Mouse (Mus musculus): ENCODE measurements around the gene Tpst2.

Tpst2 gene

DNA sequence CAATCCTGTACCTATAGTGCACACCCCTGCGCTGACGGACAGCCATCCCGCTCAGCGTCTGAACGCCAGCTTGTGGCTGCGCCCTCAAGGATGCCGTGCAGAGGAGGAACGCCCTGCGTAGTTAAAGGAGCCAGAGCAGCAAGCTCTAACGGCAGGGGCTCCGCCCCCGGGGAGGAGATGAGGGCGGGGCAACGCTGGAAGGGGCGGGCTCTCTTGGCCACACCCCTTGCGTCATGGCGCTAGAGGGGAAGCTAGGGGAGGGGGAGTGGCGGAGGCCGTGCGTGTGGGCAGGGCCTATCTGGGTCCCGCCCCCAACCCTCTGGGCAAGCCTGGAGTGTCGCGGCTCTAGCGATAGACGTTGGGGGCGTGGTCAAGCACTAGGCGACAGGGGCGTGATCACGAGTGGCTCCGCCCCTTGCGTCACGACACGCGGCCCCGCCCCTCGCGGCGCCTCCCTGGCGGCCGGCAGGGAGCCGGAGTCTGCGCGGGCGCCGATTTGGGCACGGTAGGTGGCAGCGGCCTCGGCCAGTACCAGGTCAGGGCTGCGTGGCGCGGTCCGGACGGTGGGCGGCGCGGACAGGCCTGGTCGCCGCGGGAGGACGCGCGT, at the start of gene Tpst2:
Gene Tpst2, plus strand, starts transcription at position 425 of the 607 bp plus-strand sequence.
- DNase-seq (ENCODE audit: low spot score), result peak; percentile 100

DNA sequence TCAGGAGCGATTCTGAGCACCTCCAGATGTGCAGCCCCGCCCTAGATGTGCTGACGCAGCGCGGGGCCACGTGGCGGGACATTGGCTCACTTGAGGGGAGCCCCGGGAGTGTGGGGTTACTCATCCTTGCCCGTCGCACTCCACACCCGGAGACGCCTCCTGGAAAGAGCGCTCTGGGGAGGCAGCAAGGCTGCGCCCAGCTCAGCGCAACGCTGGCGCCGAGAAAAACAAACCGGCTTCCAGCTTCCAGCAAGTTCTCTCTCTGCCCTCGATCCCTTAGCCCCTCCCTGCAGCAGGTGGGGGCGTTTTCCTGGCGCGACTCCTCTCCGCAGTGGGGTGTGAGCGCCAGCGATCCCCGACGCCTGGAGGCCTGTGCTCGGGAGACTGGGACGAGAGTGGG, 49.1 kb upstream of the Tpst2 start:
- DNase-seq (ENCODE audit: low spot score), result peak; percentile 18

GRCm38 (mm10) chr5:112227898-112228239, 48.6 kb upstream of the Tpst2 start:
- DNase-seq (ENCODE audit: low spot score), result no peak

DNA sequence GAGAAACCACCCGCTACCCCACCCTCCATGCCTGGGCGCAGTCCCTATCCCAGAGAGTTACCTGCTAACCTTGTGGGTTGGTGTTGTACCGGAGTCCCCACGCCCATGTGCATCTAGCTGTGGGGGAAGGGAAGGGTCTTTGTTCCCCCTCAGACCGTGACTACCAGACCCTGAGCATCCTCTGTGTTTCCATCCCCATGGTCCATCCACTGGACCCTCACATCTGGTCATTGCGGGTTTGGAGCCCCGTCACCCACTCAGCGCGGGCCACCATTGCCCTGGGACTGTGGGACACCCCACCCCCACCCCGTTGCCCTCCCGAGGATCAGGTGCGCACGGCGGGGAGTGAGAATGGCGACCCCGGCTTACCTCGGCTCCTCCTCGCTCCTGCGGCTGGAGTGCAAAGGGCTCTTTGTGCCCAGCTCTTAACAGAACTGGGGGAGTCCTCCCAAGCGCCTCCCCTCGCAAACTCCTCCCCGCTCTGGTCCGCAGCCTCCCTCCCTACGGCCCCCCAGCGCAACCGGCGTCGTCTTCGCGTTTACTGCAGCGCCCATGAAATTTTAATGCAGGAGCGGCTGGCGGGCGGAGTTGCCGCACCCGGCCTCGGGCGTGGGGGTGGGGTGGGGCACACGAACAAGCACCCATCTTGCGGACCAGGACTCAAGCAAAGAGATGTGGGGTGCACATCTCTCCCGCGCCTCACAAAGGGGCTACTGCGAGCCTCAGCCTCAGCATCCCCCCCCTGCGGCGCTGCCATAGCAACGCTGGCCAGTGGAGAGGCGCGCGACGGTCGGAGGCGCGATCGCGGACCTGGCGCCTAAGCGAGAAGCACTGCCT, 48.0 kb upstream of the Tpst2 start:
- no peak for DNase-seq (ENCODE audit: low spot score)

DNA sequence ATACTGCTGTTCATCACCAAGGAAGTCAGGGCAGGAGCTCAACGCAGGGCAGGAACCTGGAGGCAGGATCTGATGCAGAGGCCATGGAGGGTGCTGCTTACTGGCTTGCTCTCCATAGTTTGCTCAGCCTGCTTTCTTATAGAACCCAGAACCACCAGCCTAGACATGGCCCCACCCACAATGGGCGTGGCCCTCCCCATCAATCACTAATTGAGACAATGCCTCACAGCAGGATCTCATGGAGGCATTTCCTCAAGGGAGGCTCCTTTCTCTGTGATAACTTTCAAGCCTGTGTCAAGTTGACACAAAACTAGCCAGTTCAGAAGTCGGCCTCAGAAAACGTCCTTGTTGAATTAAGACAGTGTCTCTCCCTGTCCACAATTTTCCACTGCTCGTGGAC, 40.7 kb upstream of the Tpst2 start:
- DNase-seq (ENCODE audit: low spot score), result no peak

DNA sequence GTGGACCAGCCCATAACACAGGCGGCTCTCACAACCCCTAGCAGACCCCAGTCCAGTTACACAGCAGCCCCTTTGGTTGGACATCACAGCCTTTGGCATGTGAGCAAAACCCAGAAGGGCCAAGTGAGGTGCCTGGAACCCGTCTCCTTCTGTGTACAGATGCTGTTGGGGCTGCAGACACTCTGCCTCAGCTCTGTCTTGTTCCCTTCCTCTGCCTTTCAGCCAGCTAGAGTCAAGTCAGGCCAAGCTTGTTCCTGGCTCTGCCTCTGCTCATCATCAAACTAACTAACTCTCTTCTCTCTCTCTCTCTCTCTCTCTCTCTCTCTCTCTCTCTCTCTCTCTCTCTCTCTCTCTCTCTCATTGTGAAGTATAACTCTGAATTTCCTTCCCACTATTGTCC, 39.9 kb upstream of the Tpst2 start:
- no peak for DNase-seq (ENCODE audit: low spot score)

DNA sequence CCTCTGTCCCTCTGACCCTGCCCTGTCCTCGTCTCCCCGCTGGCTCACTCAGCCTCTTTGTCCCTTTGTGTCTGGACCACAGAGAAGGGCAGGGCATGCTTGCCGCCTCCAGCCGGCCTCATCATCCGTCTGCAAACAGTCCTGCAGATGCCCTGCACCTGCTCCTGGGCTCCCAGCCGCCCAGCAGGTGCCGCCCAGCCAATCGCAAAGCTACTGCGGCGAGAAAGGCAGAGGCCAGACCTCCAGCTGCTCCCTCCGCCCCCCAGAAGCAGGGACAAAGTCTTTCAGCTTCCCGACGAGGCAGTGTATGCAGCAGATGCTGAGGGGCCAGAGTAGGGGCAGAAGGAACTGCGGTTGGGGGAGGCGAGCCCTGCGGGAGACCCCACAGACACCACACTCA, 39.1 kb upstream of the Tpst2 start:
- DNase-seq (ENCODE audit: low spot score), result no peak

DNA sequence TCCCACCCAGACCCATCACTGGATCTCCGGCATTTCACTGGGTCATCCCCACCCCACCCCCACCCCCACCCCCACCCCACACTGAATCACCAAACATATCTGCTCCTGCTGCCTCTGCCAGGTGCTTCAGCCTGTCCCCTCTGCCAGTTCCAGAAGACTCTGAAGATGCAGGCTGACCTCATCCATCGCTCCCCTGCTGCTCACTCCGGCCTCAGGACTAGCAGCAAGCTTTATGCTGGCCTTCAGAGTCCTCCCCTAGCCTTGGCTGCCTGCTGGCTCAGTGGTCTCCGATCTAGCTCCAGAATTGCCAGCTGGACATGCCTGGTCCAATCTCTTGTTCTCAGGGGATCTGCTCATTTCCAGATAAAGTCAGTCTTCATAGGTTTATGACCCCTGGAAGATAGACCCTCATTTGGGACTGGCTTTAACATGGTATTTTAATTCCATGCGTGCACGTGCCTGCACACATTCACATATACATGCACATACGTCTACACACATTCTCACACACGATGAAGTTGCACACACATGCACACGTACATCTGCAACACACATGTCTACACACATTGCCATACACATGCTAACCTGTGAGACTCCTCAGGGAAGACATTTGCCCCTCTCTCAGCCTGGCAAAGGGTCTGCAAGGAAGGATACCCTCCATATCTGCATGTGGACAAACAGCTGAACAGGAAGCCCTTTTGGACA, 38.5 kb upstream of the Tpst2 start:
- DNase-seq (ENCODE audit: low spot score), result no peak

DNA sequence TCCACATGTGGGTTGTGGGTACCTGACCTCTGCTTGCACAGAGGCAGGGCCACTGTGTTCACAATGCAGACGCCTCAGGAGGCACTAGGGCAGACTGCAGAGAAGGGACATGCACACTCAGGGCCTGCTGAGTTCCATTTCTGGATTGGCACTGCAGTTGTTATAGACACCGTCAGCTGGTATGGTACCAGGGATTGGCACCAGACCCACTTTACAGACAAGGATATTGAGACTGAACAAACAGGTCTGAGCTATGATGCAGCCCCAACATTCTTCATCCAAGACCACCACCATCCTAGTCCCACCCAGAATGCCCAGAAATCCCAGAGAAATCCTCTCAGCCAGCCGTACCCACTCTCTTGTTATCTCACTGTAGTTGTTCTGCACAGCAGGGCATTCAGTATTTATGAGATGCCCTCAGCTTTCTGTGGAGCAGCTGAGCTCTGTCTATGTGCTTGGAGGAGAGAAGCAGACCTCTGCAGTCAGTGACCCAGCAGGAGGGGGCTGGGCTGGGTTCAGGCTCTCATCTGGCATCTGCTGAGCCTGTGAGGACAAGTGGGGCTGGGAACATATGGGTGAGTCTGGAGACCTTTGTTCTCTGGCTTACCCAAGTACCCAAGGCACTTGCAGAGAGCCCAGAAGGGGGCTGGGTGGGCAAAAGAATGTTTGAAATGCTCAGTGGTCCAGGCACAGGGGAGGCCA, 37.6 kb upstream of the Tpst2 start:
- DNase-seq (ENCODE audit: low spot score), result no peak

- peak; percentile 85 for DNase-seq (ENCODE audit: low spot score)
Observed at GRCm38 (mm10) chr5:112240761-112241160, 35.7 kb upstream of the Tpst2 start.

DNA sequence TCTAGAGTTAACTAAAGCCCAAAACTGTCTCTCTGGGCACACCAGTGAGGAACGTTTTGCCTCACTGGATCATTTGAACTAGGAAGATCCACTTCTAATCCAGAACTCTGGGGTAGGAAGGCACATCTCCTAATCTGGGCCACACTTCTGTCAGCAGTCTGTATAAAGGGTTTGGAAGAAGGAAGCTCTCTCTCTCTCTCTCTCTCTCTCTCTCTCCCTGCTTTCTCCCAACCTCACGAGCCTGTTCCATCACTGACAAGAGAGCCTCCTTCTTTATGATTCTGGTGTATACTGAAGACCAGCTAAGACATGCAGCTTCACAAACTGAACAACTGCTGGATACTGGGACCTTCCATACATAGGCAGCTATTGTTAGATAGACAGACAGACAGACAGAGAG, 34.6 kb upstream of the Tpst2 start:
- DNase-seq (ENCODE audit: low spot score), result no peak

DNA sequence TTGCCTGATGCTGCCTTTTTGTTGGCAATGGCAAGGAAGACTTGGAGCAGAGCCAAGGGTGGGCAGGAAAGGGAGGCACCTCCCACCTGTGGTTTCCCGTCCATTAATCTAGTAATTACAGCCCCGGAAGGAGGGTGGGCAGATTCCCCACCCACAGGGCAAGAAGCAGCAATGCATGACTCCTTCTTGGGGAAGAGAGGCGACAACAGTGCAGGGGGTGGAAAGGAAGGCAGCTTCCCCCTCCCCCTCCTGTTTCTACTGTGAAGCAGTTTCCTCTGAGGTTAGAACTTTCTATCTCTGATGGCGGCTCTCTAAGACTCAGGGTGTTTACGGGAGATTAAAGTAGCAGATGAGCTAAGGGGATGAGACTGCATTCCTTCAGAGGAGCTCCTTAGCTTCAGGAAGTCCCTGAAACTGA, 34.1 kb upstream of the Tpst2 start:
- no peak for DNase-seq (ENCODE audit: low spot score)

GRCm38 (mm10) chr5:112243041-112243440, 33.5 kb upstream of the Tpst2 start:
- no peak for DNase-seq (ENCODE audit: low spot score)

GRCm38 (mm10) chr5:112243539-112244274, 32.8 kb upstream of the Tpst2 start:
- DNase-seq (ENCODE audit: low spot score), result no peak

DNA sequence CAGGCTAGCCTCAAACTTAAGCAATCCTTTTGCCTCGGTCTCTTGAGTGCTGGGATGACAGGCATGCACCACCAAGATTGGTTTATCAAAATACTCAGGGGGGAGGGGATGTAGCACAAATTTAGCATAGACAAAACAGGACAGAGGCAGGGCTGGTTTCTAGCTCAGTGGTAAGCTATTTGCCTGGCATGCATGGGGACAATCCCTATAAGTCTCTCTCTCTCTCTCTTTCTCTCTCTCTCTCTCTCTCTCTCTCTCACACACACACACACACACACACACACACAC, 32.3 kb upstream of the Tpst2 start:
- no peak for DNase-seq (ENCODE audit: low spot score)

DNA sequence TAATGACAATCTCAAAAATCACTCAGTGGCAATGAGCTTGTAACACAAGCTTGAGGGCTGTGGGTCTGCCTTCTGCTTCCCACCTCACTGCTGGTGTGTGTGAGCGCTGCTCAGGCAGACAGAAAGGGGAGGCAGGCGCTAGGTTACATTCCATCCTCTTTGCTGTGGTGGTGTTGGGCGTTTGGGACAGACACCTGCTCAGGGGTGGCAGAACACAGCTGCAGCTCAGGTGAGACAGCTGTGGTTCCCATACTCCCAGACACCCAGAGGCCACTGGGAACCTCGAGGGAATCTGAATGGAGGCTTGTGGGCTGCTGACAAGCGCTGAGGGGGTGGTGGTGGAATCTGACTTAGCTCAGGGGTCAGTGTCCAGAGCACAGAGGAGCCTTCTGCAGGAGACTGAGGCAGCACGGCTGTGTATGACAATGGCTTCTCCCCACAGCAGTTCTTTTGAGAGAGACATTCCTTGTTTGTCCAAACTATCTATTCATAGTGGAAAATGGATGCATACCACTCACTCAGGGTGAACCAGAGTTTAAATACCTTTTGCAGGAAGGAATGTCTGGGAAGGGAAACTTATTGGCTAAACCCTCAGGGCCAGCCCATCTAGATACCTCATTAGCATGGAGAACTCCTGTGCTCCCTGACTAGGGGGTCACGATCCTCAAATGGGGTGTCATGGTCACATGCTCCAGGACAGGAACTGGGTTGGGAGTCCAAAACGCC, 31.4 kb upstream of the Tpst2 start:
- no peak for DNase-seq (ENCODE audit: low spot score)

GRCm38 (mm10) chr5:112247399-112247798, 29.1 kb upstream of the Tpst2 start:
- no peak for DNase-seq (ENCODE audit: low spot score)

GRCm38 (mm10) chr5:112249106-112249505, 27.4 kb upstream of the Tpst2 start:
- DNase-seq (ENCODE audit: low spot score), result no peak

DNA sequence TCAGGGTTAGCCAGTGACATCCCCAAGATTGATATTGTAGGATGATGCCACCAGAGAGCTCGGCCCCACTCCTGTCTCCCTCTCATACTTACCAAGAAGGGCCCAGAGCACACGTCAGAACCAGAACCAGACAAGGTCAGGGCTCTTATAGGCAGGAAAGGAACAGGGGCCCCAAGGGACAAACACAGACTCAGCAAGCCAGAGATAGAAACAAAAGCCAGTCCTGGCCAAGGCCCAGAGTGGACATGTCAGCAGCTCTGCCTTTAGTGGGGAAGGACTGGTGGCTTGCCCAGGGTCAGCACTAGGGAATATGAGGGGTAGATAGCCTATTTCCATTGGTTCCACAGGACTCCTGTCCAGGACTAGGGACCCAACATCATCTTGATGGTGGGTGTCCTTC, 24.1 kb upstream of the Tpst2 start, which contains the start of gene Cryba4:
Gene Cryba4, minus strand, starts transcription at position 119 of the 400 bp plus-strand sequence.
- no peak for DNase-seq (ENCODE audit: low spot score)

DNA sequence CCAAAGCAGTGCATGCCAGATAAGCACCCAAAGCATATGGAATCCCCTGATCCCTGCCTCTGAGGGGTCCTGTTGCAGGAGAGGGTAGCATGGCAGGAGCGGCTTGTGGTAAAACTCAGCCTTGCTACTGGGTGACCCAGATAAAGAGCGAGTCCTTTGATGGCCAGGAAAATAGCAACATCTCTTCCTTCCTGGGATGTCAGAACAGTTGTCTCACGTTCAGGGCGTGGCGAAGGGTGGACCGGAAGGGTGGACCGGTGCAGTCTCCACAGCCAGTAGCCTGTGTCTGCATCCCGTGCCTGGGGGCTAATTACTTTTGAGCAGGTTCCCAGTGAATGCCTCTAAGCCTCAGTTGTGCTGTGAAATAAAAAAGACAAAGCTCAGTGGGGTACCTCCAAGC, 23.3 kb upstream of the Tpst2 start:
- DNase-seq (ENCODE audit: low spot score), result no peak

GRCm38 (mm10) chr5:112254282-112254806, 22.1 kb upstream of the Tpst2 start:
- no peak for DNase-seq (ENCODE audit: low spot score)
